Mouse (Mus musculus) layer of hippocampus, adult 11-12 months (tissue): ENCODE measurements around the gene Ace3.
"Not testable (repeated sequence)": the region's sequence is repeated elsewhere in the genome, so short reads cannot be mapped to it uniquely, and the experiment has no call there.

ENCODE experiments used
- DNase-seq: peaks from one replicate; pipeline ENCODE4 v3.0.0; 2022; ENCODE audit warnings: low spot score

The Ace3 gene

GRCm38 (mm10) chr11:105978634-105979033, 15.8 kb upstream of the Ace3 start:
- DNase-seq: no peak

- DNase-seq: no peak
These were observed 10.0 kb upstream of the Ace3 start for GRCm38 (mm10) chr11:105984452-105984851.

- no peak for DNase-seq
These were observed 7.0 kb upstream of the Ace3 start for GRCm38 (mm10) chr11:105987446-105987845.

GRCm38 (mm10) chr11:105989446-105989845, 5.0 kb upstream of the Ace3 start:
- DNase-seq: no peak

GRCm38 (mm10) chr11:105990231-105990630, 4.2 kb upstream of the Ace3 start:
- no peak for DNase-seq

- no peak for DNase-seq
These were observed 5.6 kb downstream of the Ace3 start for GRCm38 (mm10) chr11:106000062-106000461.

GRCm38 (mm10) chr11:106001718-106002117, 7.2 kb downstream of the Ace3 start:
- DNase-seq: peak; percentile 41

GRCm38 (mm10) chr11:106004576-106004975, 10.1 kb downstream of the Ace3 start:
- no peak for DNase-seq

- DNase-seq: no peak
These were observed 11.5 kb downstream of the Ace3 start for GRCm38 (mm10) chr11:106005970-106006369.

- no peak for DNase-seq
These were observed 13.3 kb downstream of the Ace3 start, which contains the start of gene Kcnh6 for GRCm38 (mm10) chr11:106007821-106008220. Kcnh6 (plus strand) TSS chr11:106008124.

- no peak for DNase-seq
These were observed 18.2 kb downstream of the Ace3 start for GRCm38 (mm10) chr11:106012711-106013110.

- peak; percentile 58 for DNase-seq
These were observed 19.2 kb downstream of the Ace3 start for GRCm38 (mm10) chr11:106013556-106014225.

- no peak for DNase-seq
These were observed 22.0 kb downstream of the Ace3 start for GRCm38 (mm10) chr11:106016440-106016839.

- peak; percentile 56 for DNase-seq
These were observed 25.7 kb downstream of the Ace3 start for GRCm38 (mm10) chr11:106020051-106020763.

GRCm38 (mm10) chr11:106025774-106026173, 31.3 kb downstream of the Ace3 start:
- DNase-seq: no peak

GRCm38 (mm10) chr11:106026465-106027151, 32.1 kb downstream of the Ace3 start:
- peak; percentile 74 for DNase-seq

GRCm38 (mm10) chr11:106027607-106028006, 33.1 kb downstream of the Ace3 start:
- no peak for DNase-seq

- not testable (repeated sequence) for DNase-seq
These were observed 37.6 kb downstream of the Ace3 start for GRCm38 (mm10) chr11:106032074-106032473.

GRCm38 (mm10) chr11:106033491-106033919, 39.0 kb downstream of the Ace3 start:
- DNase-seq: peak; percentile 39

GRCm38 (mm10) chr11:106034986-106035385, 40.5 kb downstream of the Ace3 start:
- no peak for DNase-seq

- peak; percentile 99 for DNase-seq
These were observed 42.3 kb downstream of the Ace3 start, which contains the start of gene Dcaf7 for GRCm38 (mm10) chr11:106036548-106037417. Dcaf7 (plus strand) TSS chr11:106036872.

GRCm38 (mm10) chr11:106037418-106037751, 42.9 kb downstream of the Ace3 start:
- peak; percentile 77 for DNase-seq
